Mouse (Mus musculus) lung, embryonic 16.5 days (tissue): ENCODE data around the gene Rflna. TPM values are rescaled to one million over a fixed set of nuclear protein-coding genes. Genes with fewer than 3 reads are reported as not detected.

Experiments used
- ATAC-seq: fragments of 200-750 bp; cut with Nextera tagmentation; 2 replicates; pipeline ENCODE4 v1.8.0; 2017; ENCODE audit warnings: low read depth, mild to moderate bottlenecking, moderate library complexity
- H3K27ac ChIP-seq: fragments of 300-500 bp; sonication (generic); 2 replicates; pipeline ENCODE4 v1.5.1; 2014; ENCODE audit warnings: mild to moderate bottlenecking, control low read depth, low read length
- H3K27me3 ChIP-seq: fragments of 300-500 bp; sonication (generic); 2 replicates; pipeline ENCODE4 v1.6.1; 2014; ENCODE audit warnings: low read depth, low read length, mixed read lengths; ENCODE audit not compliant: control insufficient read depth, insufficient read depth
- H3K36me3 ChIP-seq: fragments of 300-500 bp; sonication (generic); 2 replicates; pipeline ENCODE4 v1.6.1; 2014; ENCODE audit warnings: low read length; ENCODE audit not compliant: control insufficient read depth, insufficient read depth
- H3K4me1 ChIP-seq: fragments of 300-500 bp; sonication (generic); replicated peaks from 2 replicates; pipeline ENCODE4 v1.6.1; 2014; ENCODE audit warnings: low read length, mixed read lengths; ENCODE audit not compliant: control insufficient read depth, insufficient read depth
- H3K4me2 ChIP-seq: fragments of 300-500 bp; sonication (generic); 2 replicates; pipeline ENCODE4 v1.6.1; 2014; ENCODE audit warnings: low read depth, low read length, control low read depth
- H3K4me3 ChIP-seq: fragments of 300-500 bp; sonication (generic); 2 replicates; pipeline ENCODE4 v1.5.1; 2014; ENCODE audit warnings: mild to moderate bottlenecking, low read length, control low read depth
- H3K9ac ChIP-seq: fragments of 300-500 bp; sonication (generic); 2 replicates; pipeline ENCODE4 v1.6.1; 2014; ENCODE audit warnings: low read length, control low read depth
- H3K9me3 ChIP-seq: fragments of 300-500 bp; sonication (generic); 2 replicates; pipeline ENCODE4 v1.6.1; 2016; ENCODE audit warnings: low read length; ENCODE audit not compliant: control insufficient read depth
- whole genome bisulfite sequencing: fragments of 180-500 bp; shearing (Covaris S2); extraction: QIAGEN DNeasy Blood & Tissue Kit; methylation state at CpG from one replicate; pipeline ENCODE4 v1.1.7; 2014; 5-methylcytosine and 5-hydroxymethylcytosine counted together
- polyA plus RNA-seq: library from polyadenylated mRNA; unstranded; fragments of >200 nt; fragmentation: Nextera tagmentation; extraction: Ambion mirVana; gene quantifications from 2 replicates; pipeline ENCODE4 v1.2.1, GENCODE M21; 2015

The Rflna gene
- polyA plus RNA-seq, 1 experiment from 2014 or later: 6.7 TPM

DNA sequence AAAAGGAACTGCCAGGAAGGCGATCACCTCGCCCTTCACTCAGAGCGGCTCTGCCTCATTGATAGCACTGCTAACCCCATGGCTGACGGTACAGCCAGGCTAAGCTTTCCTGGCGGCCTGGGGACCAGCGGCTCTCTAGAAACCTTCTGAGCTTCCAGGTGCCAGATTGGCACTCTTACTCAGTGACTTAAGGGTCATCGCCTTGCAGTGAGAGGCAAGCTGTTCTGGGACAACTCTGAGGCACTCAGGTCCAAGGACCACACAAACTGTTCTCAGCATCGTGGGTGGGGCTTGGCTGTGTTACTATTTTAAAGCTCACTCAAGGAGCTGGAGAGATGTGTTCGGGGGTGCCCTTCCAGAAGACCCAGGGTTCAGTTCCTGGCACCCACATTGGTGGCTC, 12.6 kb downstream of the Rflna start:
- ATAC-seq: no peak
- Histone ChIP-seq H3K4me3 (no peak overlapping the region), H3K4me1 (no peaks in the 10 kb centered on the region), H3K27me3 (no peaks in the 10 kb centered on the region), H3K27ac (no peak overlapping the region), H3K36me3 (peaks cover 44% of the 10 kb centered on the region), H3K4me2 (no peak overlapping the region), H3K9ac (no peak overlapping the region), H3K9me3 (no peaks in the 10 kb centered on the region)
- WGBS: 79% methylated on average over 9 of the region's 9 CpGs

DNA sequence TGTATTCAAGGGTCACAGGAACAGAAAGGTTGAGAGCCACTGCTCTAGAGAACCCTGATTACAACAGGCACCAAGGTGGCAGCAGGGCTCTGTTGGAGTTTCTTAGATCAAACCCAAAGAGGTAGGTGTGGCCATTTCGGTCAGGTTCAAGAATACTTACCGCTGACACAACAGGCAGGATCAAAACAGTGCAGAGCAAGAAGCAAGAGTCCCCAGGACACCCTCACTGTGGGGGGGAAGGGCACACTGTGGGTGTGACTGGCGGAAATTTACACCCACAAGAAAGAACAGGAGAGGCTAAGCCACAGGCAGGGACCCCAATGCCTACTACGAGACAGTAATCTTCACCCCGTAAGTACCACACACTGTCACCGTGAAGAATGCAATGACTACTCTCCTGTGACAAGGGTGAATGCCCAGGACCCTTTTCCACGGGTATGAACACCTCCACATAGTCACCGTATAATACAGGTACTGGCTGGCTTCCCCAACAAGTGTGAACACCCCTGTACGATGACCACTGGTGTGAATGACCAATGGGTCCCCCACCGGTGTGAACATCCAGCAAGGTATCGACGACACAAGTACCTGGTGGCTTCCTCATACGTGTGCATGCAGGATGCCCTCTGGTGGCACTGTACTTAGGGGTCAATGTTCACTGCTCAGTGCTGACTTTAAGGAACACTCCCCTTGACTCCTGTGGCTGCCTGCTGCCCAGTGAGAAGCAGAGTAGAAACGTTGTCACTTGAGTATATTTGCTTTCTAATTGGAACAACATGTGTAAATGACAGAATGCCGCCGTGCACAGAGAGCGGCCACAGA, 13.6 kb downstream of the Rflna start:
- Histone ChIP-seq H3K4me3 (no peak overlapping the region), H3K36me3 (peaks cover 44% of the 10 kb centered on the region), H3K4me1 (no peaks in the 10 kb centered on the region), H3K4me2 (no peak overlapping the region), H3K27me3 (no peaks in the 10 kb centered on the region), H3K9ac (no peak overlapping the region), H3K9me3 (no peaks in the 10 kb centered on the region), H3K27ac (no peak overlapping the region)
- 84% methylated on average over 17 of the region's 17 CpGs for WGBS
- ATAC-seq: no peak

GRCm38 (mm10) chr5:125017332-125017731, 14.3 kb downstream of the Rflna start:
- no peaks in the 10 kb centered on the region for H3K9me3 ChIP-seq
- no peak overlapping the region for H3K4me2 ChIP-seq
- 68% methylated on average over 15 of the region's 15 CpGs for WGBS
- H3K4me1 ChIP-seq: no peaks in the 10 kb centered on the region
- H3K9ac ChIP-seq: no peak overlapping the region
- H3K36me3 ChIP-seq: peaks cover 44% of the 10 kb centered on the region
- ATAC-seq: no peak
- H3K27me3 ChIP-seq: no peaks in the 10 kb centered on the region
- H3K27ac ChIP-seq: no peak overlapping the region
- no peak overlapping the region for H3K4me3 ChIP-seq

- no peak for ATAC-seq
- Histone ChIP-seq H3K4me1 (no peaks in the 10 kb centered on the region), H3K36me3 (peaks cover 52% of the 10 kb centered on the region), H3K4me2 (no peak overlapping the region), H3K27me3 (no peaks in the 10 kb centered on the region), H3K27ac (no peak overlapping the region), H3K9ac (no peak overlapping the region), H3K9me3 (no peaks in the 10 kb centered on the region), H3K4me3 (no peak overlapping the region)
- WGBS: 69% methylated on average over 5 of the region's 5 CpGs
Observed at GRCm38 (mm10) chr5:125019099-125019498, 16.1 kb downstream of the Rflna start.

GRCm38 (mm10) chr5:125021298-125021697, 18.3 kb downstream of the Rflna start:
- Histone ChIP-seq H3K4me1 (no peaks in the 10 kb centered on the region), H3K36me3 (peaks cover 61% of the 10 kb centered on the region), H3K27ac (no peak overlapping the region), H3K27me3 (no peaks in the 10 kb centered on the region), H3K9me3 (no peaks in the 10 kb centered on the region), H3K4me3 (no peak overlapping the region), H3K9ac (no peak overlapping the region), H3K4me2 (no peak overlapping the region)
- WGBS: 80% methylated on average over 11 of the region's 11 CpGs
- no peak for ATAC-seq

- Histone ChIP-seq H3K4me2 (no peak overlapping the region), H3K4me1 (no peaks in the 10 kb centered on the region), H3K36me3 (peaks cover 58% of the 10 kb centered on the region), H3K27me3 (no peaks in the 10 kb centered on the region), H3K9me3 (no peaks in the 10 kb centered on the region), H3K4me3 (no peak overlapping the region), H3K27ac (no peak overlapping the region), H3K9ac (no peak overlapping the region)
- 81% methylated on average over 14 of the region's 14 CpGs for WGBS
- ATAC-seq: no peak
Observed at GRCm38 (mm10) chr5:125024002-125024401, 21.0 kb downstream of the Rflna start.

DNA sequence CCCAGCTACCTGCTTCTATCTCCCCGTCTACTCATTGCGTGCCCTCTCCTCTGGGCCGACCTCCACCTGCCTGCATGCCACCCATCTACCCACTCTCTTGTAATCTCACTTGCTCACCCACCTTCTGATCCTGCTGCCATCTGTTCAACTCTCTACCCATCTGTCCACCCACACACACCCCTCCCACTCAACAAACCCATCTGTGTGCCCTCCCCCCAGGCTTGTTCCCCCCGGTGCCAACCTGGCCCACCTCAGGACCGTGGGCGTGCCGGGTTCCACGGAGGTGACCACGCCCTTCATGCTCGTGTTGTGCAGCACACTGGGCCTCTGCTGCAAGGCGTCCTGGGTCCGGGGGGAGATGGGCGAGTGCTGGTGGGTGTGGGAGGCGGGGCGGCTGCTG, 25.4 kb downstream of the Rflna start:
- Histone ChIP-seq H3K9me3 (no peaks in the 10 kb centered on the region), H3K9ac (no peak overlapping the region), H3K4me2 (no peak overlapping the region), H3K27ac (no peak overlapping the region), H3K36me3 (peaks cover 70% of the 10 kb centered on the region), H3K4me3 (no peak overlapping the region), H3K4me1 (no peaks in the 10 kb centered on the region), H3K27me3 (no peaks in the 10 kb centered on the region)
- ATAC-seq: no peak
- WGBS: 94% methylated on average over 15 of the region's 15 CpGs

GRCm38 (mm10) chr5:125028911-125029310, 25.9 kb downstream of the Rflna start:
- Histone ChIP-seq H3K36me3 (peaks cover 68% of the 10 kb centered on the region), H3K9me3 (no peaks in the 10 kb centered on the region), H3K4me3 (no peak overlapping the region), H3K9ac (no peak overlapping the region), H3K4me1 (no peaks in the 10 kb centered on the region), H3K4me2 (no peak overlapping the region), H3K27me3 (no peaks in the 10 kb centered on the region), H3K27ac (no peak overlapping the region)
- WGBS: 94% methylated on average over 20 of the region's 20 CpGs
- no peak for ATAC-seq

GRCm38 (mm10) chr5:125036483-125036882, 33.5 kb downstream of the Rflna start:
- Histone ChIP-seq H3K36me3 (peaks cover 51% of the 10 kb centered on the region), H3K27me3 (no peaks in the 10 kb centered on the region), H3K4me1 (no peaks in the 10 kb centered on the region), H3K9me3 (no peaks in the 10 kb centered on the region), H3K27ac (no peak overlapping the region), H3K4me3 (no peak overlapping the region), H3K9ac (no peak overlapping the region), H3K4me2 (no peak overlapping the region)
- ATAC-seq: no peak
- 83% methylated on average over 8 of the region's 8 CpGs for WGBS
